Mouse (Mus musculus) intestine, embryonic 14.5 days (tissue): ENCODE measurements around the gene Ccdc12. TPM values are rescaled to one million over a fixed set of nuclear protein-coding genes. Genes with fewer than 3 reads are reported as not detected.
A peak's percentile ranks its signal among the peaks of the same experiment; 100 is the strongest.

Source experiments
- ATAC-seq: fragments of 200-750 bp; cut with Nextera tagmentation; replicated peaks from 2 replicates; pipeline ENCODE4 v1.8.0; 2017; ENCODE audit warnings: low read depth, moderate number of reproducible peaks, moderate TSS enrichment, moderate library complexity; ENCODE audit not compliant: low FRiP score, low TSS enrichment
- DNase-seq: peaks from one replicate; pipeline ENCODE4 v3.0.0-alpha.2; 2018; ENCODE audit warnings: low spot score
- H3K27ac ChIP-seq: fragments of 300-500 bp; sonication (generic); 2 replicates; pipeline ENCODE4 v1.5.1; 2014; ENCODE audit warnings: low read depth, mild to moderate bottlenecking, control low read depth
- H3K27me3 ChIP-seq: fragments of 300-500 bp; sonication (generic); replicated peaks from 2 replicates; pipeline ENCODE4 v1.6.1; 2014; ENCODE audit warnings: low read length, control low read depth; ENCODE audit not compliant: control insufficient read depth, insufficient read depth
- H3K36me3 ChIP-seq: fragments of 300-500 bp; sonication (generic); 2 replicates; pipeline ENCODE4 v1.6.1; 2014; ENCODE audit warnings: low read length, control low read depth; ENCODE audit not compliant: control insufficient read depth, insufficient read depth
- H3K4me1 ChIP-seq: fragments of 300-500 bp; sonication (generic); replicated peaks from 2 replicates; pipeline ENCODE4 v1.6.1; 2014; ENCODE audit warnings: low read length, control low read depth, mixed read lengths; ENCODE audit not compliant: control insufficient read depth, insufficient read depth
- H3K4me2 ChIP-seq: fragments of 300-500 bp; sonication (generic); 2 replicates; pipeline ENCODE4 v1.6.1; 2014; ENCODE audit warnings: low read length
- H3K4me3 ChIP-seq: fragments of 300-500 bp; sonication (generic); 2 replicates; pipeline ENCODE4 v1.5.1; 2014; ENCODE audit warnings: low read depth, low read length, control low read depth, mixed read lengths
- H3K9ac ChIP-seq: fragments of 300-500 bp; sonication (generic); 2 replicates; pipeline ENCODE4 v1.6.1; 2014; ENCODE audit warnings: mild to moderate bottlenecking, low read length
- H3K9me3 ChIP-seq: fragments of 300-500 bp; sonication (generic); 2 replicates; pipeline ENCODE4 v1.6.1; 2016; ENCODE audit warnings: low read length, control low read depth; ENCODE audit not compliant: control insufficient read depth
- WGBS: fragments of 180-500 bp; shearing (Covaris S2); extraction: QIAGEN DNeasy Blood & Tissue Kit; methylation state at CpG from one replicate; pipeline ENCODE4 v1.1.7; 2014; 5-methylcytosine and 5-hydroxymethylcytosine counted together
- polyA plus RNA-seq: library from polyadenylated mRNA; unstranded; fragments of >200 nt; fragmentation: Nextera tagmentation; extraction: Ambion mirVana; gene quantifications from 2 replicates; pipeline ENCODE4 v1.2.1, GENCODE M21; 2014

The Ccdc12 gene
- polyA plus RNA-seq, 1 experiment from 2014 or later: 177 TPM

GRCm38 (mm10) chr9:110624361-110625166 lies 31.7 kb upstream of the Ccdc12 start, which contains the start of gene Nradd:
Gene Nradd, minus strand, starts transcription at chr9:110624452.
- ATAC-seq (peak; percentile 92), DNase-seq (peak; percentile 92)
- Histone ChIP-seq H3K9me3 (no peaks in the 10 kb centered on the region), H3K27me3 (no peaks in the 10 kb centered on the region), H3K36me3 (peaks cover 28% of the 10 kb centered on the region), H3K4me1 (peaks cover 7% of the 10 kb centered on the region; the same call in 1 of the 2 replicates), H3K4me3 (peak within 1 kb of the TSS; percentile 55), H3K27ac (peak within 1 kb of the TSS; percentile 66), H3K9ac (peak within 1 kb of the TSS; percentile 56), H3K4me2 (peak within 1 kb of the TSS; percentile 94)
- 0% methylated on average over 41 of the region's 41 CpGs for WGBS

DNA sequence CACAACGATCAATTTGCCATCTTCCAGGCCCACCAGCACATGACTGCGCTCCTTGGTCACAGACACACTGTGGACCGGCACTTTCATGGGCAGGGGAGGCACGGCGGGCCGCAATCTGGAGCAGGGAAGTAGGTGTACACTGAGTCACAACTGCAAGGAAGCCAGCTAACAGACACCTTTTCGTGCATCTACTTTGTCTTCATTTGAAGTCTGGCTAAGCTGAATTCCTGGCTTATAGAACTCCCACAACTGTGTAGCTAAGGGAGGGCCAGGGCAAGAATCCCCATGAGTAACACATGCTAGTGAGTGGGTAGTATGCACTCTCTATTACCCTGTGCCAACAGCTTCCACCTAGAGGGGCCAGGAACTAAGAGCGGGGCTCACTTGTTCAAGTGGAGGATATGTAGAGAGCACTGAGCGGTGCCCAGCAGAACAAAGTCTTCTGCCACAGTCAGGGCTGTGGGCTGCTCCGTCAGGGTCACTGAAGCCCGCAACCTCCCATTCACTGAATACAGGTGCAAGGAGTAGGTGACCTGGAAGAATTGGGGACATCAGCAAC lies 30.9 kb upstream of the Ccdc12 start:
- H3K9me3 ChIP-seq: no peaks in the 10 kb centered on the region
- no peak for DNase-seq
- ATAC-seq: no peak
- H3K9ac ChIP-seq: peak overlapping the region; percentile 56
- H3K4me1 ChIP-seq: peaks cover 7% of the 10 kb centered on the region; the same call in 1 of the 2 replicates
- H3K36me3 ChIP-seq: peaks cover 20% of the 10 kb centered on the region
- 69% methylated on average over 11 of the region's 11 CpGs for WGBS
- peak overlapping the region; percentile 55 for H3K4me3 ChIP-seq
- peak overlapping the region; percentile 94 for H3K4me2 ChIP-seq
- no peaks in the 10 kb centered on the region for H3K27me3 ChIP-seq
- H3K27ac ChIP-seq: peak overlapping the region; percentile 66; the same call in 1 of the 2 replicates

DNA sequence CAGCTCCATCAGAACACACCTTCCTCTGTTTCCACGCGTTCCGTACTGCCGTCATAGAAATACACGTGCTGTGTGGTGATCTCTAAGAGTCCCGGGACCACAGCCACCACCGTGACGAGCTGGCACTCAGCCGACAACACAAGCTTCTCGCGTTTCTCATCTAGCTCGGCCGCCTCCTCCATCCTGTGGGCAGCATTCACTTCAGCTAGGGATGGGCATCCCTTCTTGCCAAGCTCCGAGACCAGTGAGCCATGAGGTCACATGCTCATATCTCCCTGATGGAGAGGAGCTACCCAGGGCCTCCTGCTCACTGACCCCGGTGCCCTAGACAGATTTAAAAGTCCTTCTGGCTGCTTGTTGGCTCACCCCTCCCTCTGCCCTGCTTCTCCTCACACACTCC lies 26.1 kb upstream of the Ccdc12 start:
- no peak for DNase-seq
- 91% methylated on average over 15 of the region's 15 CpGs for WGBS
- Histone ChIP-seq H3K4me2 (no peak overlapping the region), H3K27me3 (peaks cover 20% of the 10 kb centered on the region), H3K36me3 (0 out of 2 replicates have a peak, but pooled peaks cover 3% of the 10 kb centered on the region), H3K9ac (no peak overlapping the region), H3K4me3 (no peak overlapping the region), H3K4me1 (0 out of 2 replicates have a peak, but pooled peaks cover 2% of the 10 kb centered on the region), H3K9me3 (no peaks in the 10 kb centered on the region), H3K27ac (no peak overlapping the region)
- ATAC-seq: no peak

DNA sequence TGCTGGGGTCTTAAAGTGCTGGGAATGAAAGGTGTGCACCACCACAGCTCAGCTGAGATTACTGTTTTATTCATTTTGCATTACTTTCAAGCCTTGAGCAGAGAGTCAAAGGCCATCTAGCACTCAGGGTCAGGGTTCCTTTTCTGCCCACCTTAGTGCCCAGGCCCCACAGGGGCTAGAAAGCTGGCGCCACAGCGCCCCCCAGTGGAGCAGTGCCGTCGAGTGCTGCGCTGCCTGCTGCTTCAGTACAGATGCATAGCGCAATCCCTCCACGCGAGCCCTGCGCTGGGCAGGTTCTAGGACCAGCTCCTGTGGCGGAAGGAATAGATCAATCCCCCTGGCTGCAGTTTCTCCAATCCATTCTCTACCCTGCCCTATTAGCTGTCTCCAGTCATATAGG lies 25.1 kb upstream of the Ccdc12 start:
- Histone ChIP-seq H3K4me2 (peak overlapping the region; percentile 29), H3K27ac (no peak overlapping the region), H3K9ac (no peak overlapping the region), H3K9me3 (no peaks in the 10 kb centered on the region), H3K36me3 (0 out of 2 replicates have a peak, but pooled peaks cover 3% of the 10 kb centered on the region), H3K4me1 (no peaks in the 10 kb centered on the region), H3K27me3 (peaks cover 20% of the 10 kb centered on the region), H3K4me3 (no peak overlapping the region)
- ATAC-seq (no peak), DNase-seq (peak; percentile 75)
- WGBS: 21% methylated on average over 10 of the region's 10 CpGs

GRCm38 (mm10) chr9:110631651-110632275 lies 24.5 kb upstream of the Ccdc12 start:
- WGBS: 29% methylated on average over 30 of the region's 30 CpGs
- Histone ChIP-seq H3K27me3 (peaks cover 20% of the 10 kb centered on the region), H3K9ac (no peak overlapping the region), H3K4me3 (no peak overlapping the region), H3K9me3 (no peaks in the 10 kb centered on the region), H3K36me3 (0 out of 2 replicates have a peak, but pooled peaks cover 3% of the 10 kb centered on the region), H3K4me2 (peak overlapping the region; percentile 29), H3K4me1 (no peaks in the 10 kb centered on the region), H3K27ac (no peak overlapping the region)
- DNase-seq (no peak), ATAC-seq (no peak)

DNA sequence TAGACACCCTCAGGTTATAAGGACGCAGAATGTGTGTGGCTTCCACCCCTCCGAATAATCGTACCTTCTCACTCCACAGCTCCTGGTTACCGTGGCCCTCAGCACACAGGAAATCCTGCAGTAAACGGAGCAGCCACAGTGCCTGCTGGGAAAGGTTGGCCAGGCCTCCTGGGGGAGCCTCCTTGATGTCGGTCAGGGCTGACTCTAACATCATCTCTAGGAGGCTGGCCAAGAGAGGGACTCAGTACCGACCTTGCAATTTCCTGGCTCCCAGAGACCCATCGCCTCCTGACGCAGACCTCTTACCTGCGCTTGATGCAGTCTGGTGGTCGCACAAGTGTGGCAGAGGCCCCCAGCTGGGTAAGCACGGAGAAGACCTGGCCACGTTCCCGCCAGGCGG lies 23.6 kb upstream of the Ccdc12 start:
- Histone ChIP-seq H3K9ac (no peak overlapping the region), H3K27me3 (peaks cover 20% of the 10 kb centered on the region), H3K4me3 (no peak overlapping the region), H3K4me1 (no peaks in the 10 kb centered on the region), H3K9me3 (no peaks in the 10 kb centered on the region), H3K36me3 (0 out of 2 replicates have a peak, but pooled peaks cover 3% of the 10 kb centered on the region), H3K4me2 (no peak overlapping the region), H3K27ac (no peak overlapping the region)
- 78% methylated on average over 15 of the region's 15 CpGs for WGBS
- DNase-seq (no peak), ATAC-seq (no peak)

- ATAC-seq (no peak), DNase-seq (no peak)
- H3K9me3 ChIP-seq: no peaks in the 10 kb centered on the region
- H3K4me3 ChIP-seq: no peak overlapping the region
- H3K4me1 ChIP-seq: no peaks in the 10 kb centered on the region
- no peak overlapping the region for H3K9ac ChIP-seq
- 0 out of 2 replicates have a peak, but pooled peaks cover 9% of the 10 kb centered on the region for H3K36me3 ChIP-seq
- WGBS: 78% methylated on average over 17 of the region's 17 CpGs
- H3K27ac ChIP-seq: no peak overlapping the region
- H3K4me2 ChIP-seq: no peak overlapping the region
- peaks cover 20% of the 10 kb centered on the region for H3K27me3 ChIP-seq
Measured at GRCm38 (mm10) chr9:110633882-110634281, 22.4 kb upstream of the Ccdc12 start.

DNA sequence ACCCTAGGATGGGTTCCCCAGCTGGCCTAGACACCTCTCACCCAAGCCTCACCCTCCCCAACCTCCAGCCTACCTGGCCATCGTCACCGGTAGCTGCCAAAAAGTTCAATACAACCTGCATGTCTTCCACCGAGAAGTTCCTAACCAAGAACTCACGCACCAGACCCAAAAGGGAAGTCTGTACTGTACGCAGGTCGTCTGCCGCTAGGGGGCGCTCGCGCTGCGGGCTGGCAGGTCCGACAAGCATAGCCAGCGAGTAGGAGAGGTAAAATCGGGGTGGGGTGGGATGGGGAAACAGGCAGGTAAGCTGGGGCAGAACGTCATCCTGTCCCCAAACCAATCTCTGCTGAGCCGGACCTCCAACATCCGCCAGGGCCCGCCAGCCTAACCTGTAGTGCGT lies 21.1 kb upstream of the Ccdc12 start:
- peak; percentile 96 for DNase-seq
- no peak overlapping the region for H3K4me2 ChIP-seq
- H3K27ac ChIP-seq: no peak overlapping the region
- H3K9me3 ChIP-seq: no peaks in the 10 kb centered on the region
- H3K9ac ChIP-seq: no peak overlapping the region
- 0 out of 2 replicates have a peak, but pooled peaks cover 9% of the 10 kb centered on the region for H3K36me3 ChIP-seq
- H3K4me1 ChIP-seq: no peaks in the 10 kb centered on the region
- WGBS: 6% methylated on average over 19 of the region's 19 CpGs
- H3K4me3 ChIP-seq: no peak overlapping the region
- peaks cover 20% of the 10 kb centered on the region for H3K27me3 ChIP-seq
- ATAC-seq: peak; percentile 50; the same call in 1 of the 2 replicates
